In genomic region chr17:87102636-87103035, GRCm38 (mm10) we compare ENCODE assay signal across 9 mouse cellular contexts. TPM values are rescaled to one million over a fixed set of nuclear protein-coding genes. Genes with fewer than 3 reads are reported as not detected.
DNase-seq lines count a peak whose midpoint lies in the region; ATAC-seq and TF ChIP-seq lines count a peak whose summit lies in the region.
"Had no signal": no experiment of that assay in that cellular context is flagged by ENCODE, and none has a peak within 500 bp of the region (broad histone marks: within the 10 kb centered on the region; RNA-seq: fewer than 3 reads in every experiment).

No protein-coding gene starts in this region.

- no peak overlapping the region for H3K4me3 ChIP-seq in C2C12 (ENCODE audit: insufficient read depth, poor library complexity, severe bottlenecking)
- H3K4me3 ChIP-seq in kidney, embryonic 16.5 days (ENCODE audit: low read length) = no peak overlapping the region
- H3K4me3 ChIP-seq: neural tube, embryonic 13.5 days had no signal

- no peak overlapping the region for H3K4me2 ChIP-seq in kidney, embryonic 16.5 days (replicated peaks; ENCODE audit: low read depth, low read length)
- H3K4me2 ChIP-seq: neural tube, embryonic 13.5 days had no signal

- no peak overlapping the region for H3ac ChIP-seq in C2C12 (ENCODE audit: control insufficient read depth, insufficient read length, low read depth)

- whole genome bisulfite sequencing in kidney, embryonic 16.5 days = 46% methylated on average over 8 of the region's 8 CpGs

- no peak for TF ChIP-seq CTCF in C2C12 (IDR thresholded peaks at IDR 0.05; ENCODE audit: control insufficient read depth, insufficient read depth, insufficient read length)

- H3K27ac ChIP-seq in kidney, embryonic 16.5 days (ENCODE audit: low read length) = peak overlapping the region; percentile 25; the same call in 1 of the 2 replicates
- H3K27ac ChIP-seq: neural tube, embryonic 13.5 days had no signal

- no peaks in the 10 kb centered on the region for H3K27me3 ChIP-seq in C2C12 (ENCODE audit: control insufficient read depth, insufficient read depth, insufficient read length)
- H3K27me3 ChIP-seq in kidney, embryonic 16.5 days (ENCODE audit: insufficient read depth, low read length) = no peaks in the 10 kb centered on the region
- H3K27me3 ChIP-seq: neural tube, embryonic 13.5 days had no signal

- no peak overlapping the region for H3K9ac ChIP-seq in kidney, embryonic 16.5 days (replicated peaks; ENCODE audit: low read length)
- H3K9ac ChIP-seq: neural tube, embryonic 13.5 days had no signal

- H3K79me2 ChIP-seq in C2C12 (ENCODE audit: control insufficient read depth, insufficient read depth) = peaks cover 28% of the 10 kb centered on the region

- 0 out of 2 replicates have a peak, but pooled peaks cover 7% of the 10 kb centered on the region for H3K4me1 ChIP-seq in kidney, embryonic 16.5 days (ENCODE audit: insufficient read depth, low read length)

- DNase-seq in cerebellum, adult 9-11 months = peak; percentile 10
- DNase-seq in cerebellum, adult 11 months = no peak
- peak; percentile 58 for DNase-seq in fibroblast of lung, adult 2 months (ENCODE audit: low read depth)
- DNase-seq in thymus, postnatal 14 days = no peak
- DNase-seq in right cerebral cortex, postnatal 10 days (ENCODE audit: low spot score in 2 of 2) = no peak
- DNase-seq in frontal cortex, postnatal 36 days (ENCODE audit: low spot score in 2 of 2) = no peak

- no peaks in the 10 kb centered on the region for H3K36me3 ChIP-seq in C2C12 (ENCODE audit: control insufficient read depth, insufficient read depth)
- no peaks in the 10 kb centered on the region for H3K36me3 ChIP-seq in kidney, embryonic 16.5 days (ENCODE audit: insufficient read depth, low read length)
- H3K36me3 ChIP-seq: neural tube, embryonic 13.5 days had no signal

- no peak for ATAC-seq in kidney, embryonic 16.5 days (ENCODE audit: low FRiP score, low TSS enrichment)

- H3K9me3 ChIP-seq in kidney, embryonic 16.5 days (ENCODE audit: low read length) = no peaks in the 10 kb centered on the region
- H3K9me3 ChIP-seq: neural tube, embryonic 13.5 days had no signal

- peaks cover 4% of the 10 kb centered on the region for H3K79me3 ChIP-seq in C2C12 (ENCODE audit: low read depth)

TF ChIP-seq in C2C12, 6 proteins besides CTCF, POLR2A, EP300 and RAD21:
- TF ChIP-seq FOSL1 (IDR thresholded peaks at IDR 0.05; ENCODE audit: insufficient read depth, low read length, poor library complexity, severe bottlenecking) (peak; percentile 85), USF1 (IDR thresholded peaks at IDR 0.05; ENCODE audit: low read depth) (no peak), MYOG (IDR thresholded peaks at IDR 0.05; ENCODE audit: control insufficient read depth, extremely low read depth, insufficient read length) (no peak), MYOD1 (IDR thresholded peaks at IDR 0.05; ENCODE audit: control insufficient read depth, insufficient read length, low read depth) (no peak)

RNA-seq across cellular contexts. Expression of gene Socs5, which starts 4.8 kb away (rescaled TPM):
- polyA plus RNA-seq in C2C12 (2012; fragmentation: generic; extraction: Trizol) = 20.1 TPM
- 14.7 and 15.6 TPM in 2 replicates for polyA plus RNA-seq in kidney, embryonic 16.5 days (2015; fragmentation: Nextera tagmentation; extraction: Ambion mirVana)

Comparison
In these comparisons a context has a peak if more than half of its experiments do, and no peak if none do; other contexts are left out.
1. DNase-seq: peak in cerebellum, adult 9-11 months (single experiment) and fibroblast of lung, adult 2 months (single experiment); none in cerebellum, adult 11 months (single experiment), thymus, postnatal 14 days (single experiment), right cerebral cortex, postnatal 10 days (0 of 2) and frontal cortex, postnatal 36 days (0 of 2).